Mouse (Mus musculus): ENCODE measurements at regions not wholly inside any gene's neighbourhood (a gene's known extent, or its start where the extent isn't known, plus 50 kb on each side); places are given as distances from the start of the nearest gene placed in this dataset.

DNA sequence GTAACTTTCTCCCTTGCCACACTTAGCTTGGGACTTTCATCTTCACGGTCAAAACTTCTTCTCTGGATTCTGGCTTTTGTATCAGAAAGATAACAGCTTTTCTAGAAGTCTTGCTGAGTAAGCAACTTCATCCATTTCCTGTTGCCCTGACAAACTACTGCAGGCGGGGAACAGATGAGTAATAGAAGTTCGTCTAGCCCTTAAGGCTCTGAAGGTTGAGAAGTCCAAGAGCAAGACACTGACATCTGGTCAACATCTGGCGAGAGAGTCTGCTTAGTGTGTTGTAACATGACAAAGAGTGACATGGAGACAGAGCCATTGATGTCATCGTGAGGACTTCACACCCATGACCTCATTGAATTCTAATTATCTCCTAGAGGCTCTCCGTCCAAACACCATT, 469.2 kb upstream of the Jarid2 start:
- no peak for TF ChIP-seq CTCF (IDR thresholded peaks at IDR 0.05; ENCODE audit: low read depth)
- H3K9ac ChIP-seq (ENCODE audit: low read depth, low read length): no peak overlapping the region
- no peak overlapping the region for H3K27ac ChIP-seq (ENCODE audit: low read depth, low read length)
- H3K4me3 ChIP-seq (ENCODE audit: low read depth, low read length): no peak overlapping the region
- no peaks in the 10 kb centered on the region for H3K36me3 ChIP-seq (ENCODE audit: control insufficient read depth, insufficient read depth)
- H3K27me3 ChIP-seq (replicated peaks; ENCODE audit: control insufficient read depth, insufficient read depth, low read length): no peaks in the 10 kb centered on the region
- no peak for ATAC-seq
- no peak overlapping the region for H3K4me2 ChIP-seq (replicated peaks; ENCODE audit: low read depth)
- WGBS: 55% methylated on average over 6 of the region's 6 CpGs
- no peaks in the 10 kb centered on the region for H3K9me3 ChIP-seq (ENCODE audit: control insufficient read depth)
- H3K4me1 ChIP-seq (replicated peaks; ENCODE audit: control insufficient read depth, insufficient read depth, low read length): no peaks in the 10 kb centered on the region

DNA sequence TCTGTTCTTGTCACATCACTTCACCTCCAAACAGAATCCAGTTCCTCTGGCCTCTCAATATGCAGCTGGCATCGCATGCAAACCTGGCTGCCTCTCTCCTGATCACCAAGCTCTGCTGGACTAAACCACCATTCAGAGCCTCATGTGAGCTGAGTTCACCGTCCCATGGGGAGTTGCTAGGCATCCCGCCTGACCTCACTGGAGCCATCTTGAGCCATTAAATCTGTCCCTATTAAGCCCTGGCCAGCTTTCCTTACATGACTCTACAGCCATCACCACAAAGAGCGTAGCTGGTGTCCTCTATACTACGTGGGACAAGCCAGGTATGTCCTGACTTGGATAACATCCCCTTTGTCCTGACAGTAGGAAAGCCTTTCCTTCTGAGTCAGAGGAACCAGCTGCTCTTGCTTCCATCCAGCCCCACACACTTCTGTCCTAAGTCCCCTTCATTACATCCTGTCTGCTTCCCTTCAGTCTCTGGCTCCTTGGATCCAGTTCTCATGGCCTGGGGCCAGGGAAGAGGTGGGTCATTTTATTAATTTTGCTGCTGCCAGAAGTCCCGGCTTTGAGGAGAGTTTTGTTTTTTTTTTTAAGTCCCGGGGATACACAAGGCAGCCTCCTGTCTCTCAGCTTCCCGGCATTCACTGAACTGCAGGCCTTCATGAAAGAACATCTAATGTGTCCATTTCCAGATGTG, 468.5 kb upstream of the Jarid2 start:
- TF ChIP-seq CTCF (IDR thresholded peaks at IDR 0.05; ENCODE audit: low read depth): no peak
- Histone ChIP-seq H3K36me3 (ENCODE audit: control insufficient read depth, insufficient read depth) (no peaks in the 10 kb centered on the region), H3K9me3 (ENCODE audit: control insufficient read depth) (no peaks in the 10 kb centered on the region), H3K4me1 (replicated peaks; ENCODE audit: control insufficient read depth, insufficient read depth, low read length) (no peaks in the 10 kb centered on the region), H3K9ac (ENCODE audit: low read depth, low read length) (no peak overlapping the region), H3K27ac (ENCODE audit: low read depth, low read length) (no peak overlapping the region), H3K4me3 (ENCODE audit: low read depth, low read length) (no peak overlapping the region), H3K27me3 (replicated peaks; ENCODE audit: control insufficient read depth, insufficient read depth, low read length) (no peaks in the 10 kb centered on the region), H3K4me2 (replicated peaks; ENCODE audit: low read depth) (no peak overlapping the region)
- 72% methylated on average over 8 of the region's 8 CpGs for WGBS
- no peak for ATAC-seq

DNA sequence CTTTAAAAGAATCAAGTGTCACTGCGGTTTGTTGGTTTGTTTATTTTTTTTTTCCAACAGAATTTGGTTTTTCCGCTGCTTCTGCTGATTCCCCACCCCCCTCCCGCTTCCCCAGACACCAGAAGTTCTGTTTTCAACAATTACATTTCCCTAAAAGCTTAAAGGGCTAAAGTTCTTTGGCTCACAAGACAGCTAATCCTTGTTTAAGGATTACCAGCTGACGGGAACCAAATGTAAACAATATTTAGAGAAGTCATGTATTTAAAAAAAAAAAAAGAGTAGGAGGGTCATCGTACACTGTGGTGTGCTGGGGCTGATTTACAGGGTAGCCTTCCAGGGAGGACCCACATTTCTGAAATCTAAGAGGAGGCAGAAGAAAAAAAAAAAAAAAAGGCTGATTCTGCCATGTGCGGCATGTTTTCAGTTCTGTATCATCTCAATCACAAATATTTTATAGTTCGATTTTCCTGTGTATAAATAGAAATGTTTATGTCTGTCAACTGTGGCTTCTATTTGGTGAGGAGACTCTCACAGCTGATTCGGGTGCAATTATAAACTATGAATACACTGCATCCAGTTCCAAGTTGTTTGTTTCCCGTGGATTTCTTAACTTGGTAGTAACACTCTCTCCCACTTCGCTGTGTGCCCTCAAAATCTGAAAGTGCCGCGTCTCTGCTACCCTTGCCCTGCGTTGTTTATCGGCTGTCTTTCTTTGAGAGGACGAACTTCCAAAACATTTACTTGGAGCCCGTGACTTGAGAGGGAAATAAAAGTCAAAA, 456.3 kb upstream of the Jarid2 start:
- TF ChIP-seq CTCF (IDR thresholded peaks at IDR 0.05; ENCODE audit: low read depth): no peak
- no peaks in the 10 kb centered on the region for H3K9me3 ChIP-seq (ENCODE audit: control insufficient read depth)
- no peaks in the 10 kb centered on the region for H3K36me3 ChIP-seq (ENCODE audit: control insufficient read depth, insufficient read depth)
- H3K4me3 ChIP-seq (ENCODE audit: low read depth, low read length): no peak overlapping the region
- H3K4me2 ChIP-seq (replicated peaks; ENCODE audit: low read depth): peak overlapping the region; percentile 32
- no peak overlapping the region for H3K27ac ChIP-seq (ENCODE audit: low read depth, low read length)
- 58% methylated on average over 16 of the region's 16 CpGs for WGBS
- H3K9ac ChIP-seq (ENCODE audit: low read depth, low read length): no peak overlapping the region
- no peaks in the 10 kb centered on the region for H3K27me3 ChIP-seq (replicated peaks; ENCODE audit: control insufficient read depth, insufficient read depth, low read length)
- H3K4me1 ChIP-seq (replicated peaks; ENCODE audit: control insufficient read depth, insufficient read depth, low read length): no peaks in the 10 kb centered on the region
- no peak for ATAC-seq

DNA sequence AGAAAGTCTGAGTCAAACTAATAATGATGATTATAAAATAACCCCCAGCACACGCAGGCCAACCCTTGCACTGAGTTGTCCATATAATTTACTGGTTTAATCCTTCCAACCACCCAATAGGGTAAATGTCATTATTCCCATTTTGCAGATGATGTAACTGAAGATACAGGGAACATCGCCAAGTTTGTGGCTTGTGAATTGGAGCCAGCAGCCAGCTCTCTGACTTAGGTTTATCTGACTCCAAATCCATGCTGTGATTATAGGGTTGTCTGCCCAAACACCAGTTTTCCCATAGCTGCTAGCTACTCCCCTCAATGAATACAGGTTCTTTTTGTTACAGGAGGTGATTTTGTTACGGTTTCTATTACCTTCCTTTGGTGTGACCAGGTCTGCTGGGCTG, 451.3 kb upstream of the Jarid2 start:
- Histone ChIP-seq H3K9me3 (ENCODE audit: control insufficient read depth) (no peaks in the 10 kb centered on the region), H3K27ac (ENCODE audit: low read depth, low read length) (no peak overlapping the region), H3K36me3 (ENCODE audit: control insufficient read depth, insufficient read depth) (no peaks in the 10 kb centered on the region), H3K27me3 (replicated peaks; ENCODE audit: control insufficient read depth, insufficient read depth, low read length) (no peaks in the 10 kb centered on the region), H3K4me3 (ENCODE audit: low read depth, low read length) (no peak overlapping the region), H3K4me1 (replicated peaks; ENCODE audit: control insufficient read depth, insufficient read depth, low read length) (no peaks in the 10 kb centered on the region), H3K4me2 (replicated peaks; ENCODE audit: low read depth) (no peak overlapping the region), H3K9ac (ENCODE audit: low read depth, low read length) (no peak overlapping the region)
- 89% methylated on average over 3 of the region's 3 CpGs for WGBS
- ATAC-seq: no peak
- no peak for TF ChIP-seq CTCF (IDR thresholded peaks at IDR 0.05; ENCODE audit: low read depth)

DNA sequence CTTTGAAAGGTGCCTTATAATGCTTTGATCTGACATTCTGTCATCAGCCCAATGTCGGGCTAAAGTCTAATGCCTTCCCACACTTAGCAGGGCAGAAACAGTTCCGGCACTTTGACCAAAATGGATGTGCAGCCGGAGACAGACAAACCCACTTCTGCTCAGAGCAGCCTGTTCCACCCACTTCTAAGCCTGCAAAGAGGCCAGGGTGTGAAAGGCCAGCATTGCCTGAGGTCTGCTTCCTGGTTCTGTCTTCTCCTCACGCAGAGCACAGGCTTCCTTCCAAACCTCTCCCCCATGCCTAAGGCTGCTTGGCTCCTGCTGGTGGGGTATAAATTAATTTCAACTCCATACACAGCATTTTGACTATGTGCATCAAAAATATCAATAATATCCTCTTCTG, 450.2 kb upstream of the Jarid2 start:
- 59% methylated on average over 4 of the region's 4 CpGs for WGBS
- no peak for TF ChIP-seq CTCF (IDR thresholded peaks at IDR 0.05; ENCODE audit: low read depth)
- no peak overlapping the region for H3K27ac ChIP-seq (ENCODE audit: low read depth, low read length)

DNA sequence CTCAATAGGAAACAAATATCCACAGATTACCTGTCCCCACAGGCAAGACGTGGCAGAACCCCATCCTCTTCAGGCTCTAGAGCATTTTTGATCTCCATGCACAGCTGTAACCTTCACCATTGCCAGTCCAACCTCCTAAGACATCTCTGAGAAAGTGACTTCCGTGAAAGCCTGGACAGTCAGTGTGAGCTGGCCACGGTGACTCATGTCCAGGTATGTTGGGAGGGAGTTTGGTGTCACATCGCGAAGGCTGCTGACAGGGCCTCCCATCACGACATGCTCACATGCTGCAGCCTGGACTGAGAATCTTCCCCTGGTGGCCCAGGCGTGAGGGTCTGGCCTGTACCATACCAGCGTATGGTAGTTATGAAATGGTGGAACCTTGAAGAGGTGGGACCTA, 449.0 kb upstream of the Jarid2 start:
- no peak for TF ChIP-seq CTCF (IDR thresholded peaks at IDR 0.05; ENCODE audit: low read depth)
- H3K9me3 ChIP-seq (ENCODE audit: control insufficient read depth): no peaks in the 10 kb centered on the region
- no peaks in the 10 kb centered on the region for H3K36me3 ChIP-seq (ENCODE audit: control insufficient read depth, insufficient read depth)
- H3K27me3 ChIP-seq (replicated peaks; ENCODE audit: control insufficient read depth, insufficient read depth, low read length): no peaks in the 10 kb centered on the region
- no peak overlapping the region for H3K4me2 ChIP-seq (replicated peaks; ENCODE audit: low read depth)
- no peak overlapping the region for H3K9ac ChIP-seq (ENCODE audit: low read depth, low read length)
- no peak overlapping the region for H3K4me3 ChIP-seq (ENCODE audit: low read depth, low read length)
- H3K27ac ChIP-seq (ENCODE audit: low read depth, low read length): no peak overlapping the region
- no peaks in the 10 kb centered on the region for H3K4me1 ChIP-seq (replicated peaks; ENCODE audit: control insufficient read depth, insufficient read depth, low read length)
- 94% methylated on average over 8 of the region's 8 CpGs for WGBS
- no peak for ATAC-seq

More for the DNA sequence above, 450.2 kb upstream of the Jarid2 start:
- Histone ChIP-seq H3K4me3 (ENCODE audit: low read depth, low read length) (no peak overlapping the region), H3K4me1 (replicated peaks; ENCODE audit: control insufficient read depth, insufficient read depth, low read length) (no peaks in the 10 kb centered on the region), H3K27me3 (replicated peaks; ENCODE audit: control insufficient read depth, insufficient read depth, low read length) (no peaks in the 10 kb centered on the region), H3K9me3 (ENCODE audit: control insufficient read depth) (no peaks in the 10 kb centered on the region), H3K36me3 (ENCODE audit: control insufficient read depth, insufficient read depth) (no peaks in the 10 kb centered on the region), H3K9ac (ENCODE audit: low read depth, low read length) (no peak overlapping the region), H3K4me2 (replicated peaks; ENCODE audit: low read depth) (no peak overlapping the region)
- no peak for ATAC-seq
